Mouse (Mus musculus) layer of hippocampus, adult 2 months (tissue): ENCODE measurements around the gene Ift46. TPM values are rescaled to one million over a fixed set of nuclear protein-coding genes. Genes with fewer than 3 reads are reported as not detected.
A peak's percentile ranks its signal among the peaks of the same experiment; 100 is the strongest.
"Not testable (repeated sequence)": the region's sequence is repeated elsewhere in the genome, so short reads cannot be mapped to it uniquely, and the experiment has no call there.

Source experiments
- DNase-seq, 2 experiments: peaks; one replicate each; pipeline ENCODE4 v3.0.0; 2022; ENCODE audit warnings: low spot score in 2 of 2
- H3K27ac ChIP-seq: fragments of 200-600 bp; 2 replicates; pipeline ENCODE4 v1.8.1; 2022
- H3K4me3 ChIP-seq: fragments of 200-600 bp; 2 replicates; pipeline ENCODE4 v1.8.1; 2022; ENCODE audit warnings: mild to moderate bottlenecking
- CTCF ChIP-seq: fragments of 200-600 bp; conservative IDR thresholded peaks from 2 replicates; pipeline ENCODE4 v1.8.1; 2022; ENCODE audit warnings: antibody characterized with exemption, mild to moderate bottlenecking, moderate library complexity
- total RNA-seq, 2 experiments: library from RNA; stranded (reverse); gene quantifications; 2 replicates each; pipeline ENCODE4 v1.2.3; 2021

Gene Ift46
- total RNA-seq, 2 experiments from 2014 or later, result 73.9 to 84.9 TPM

DNA sequence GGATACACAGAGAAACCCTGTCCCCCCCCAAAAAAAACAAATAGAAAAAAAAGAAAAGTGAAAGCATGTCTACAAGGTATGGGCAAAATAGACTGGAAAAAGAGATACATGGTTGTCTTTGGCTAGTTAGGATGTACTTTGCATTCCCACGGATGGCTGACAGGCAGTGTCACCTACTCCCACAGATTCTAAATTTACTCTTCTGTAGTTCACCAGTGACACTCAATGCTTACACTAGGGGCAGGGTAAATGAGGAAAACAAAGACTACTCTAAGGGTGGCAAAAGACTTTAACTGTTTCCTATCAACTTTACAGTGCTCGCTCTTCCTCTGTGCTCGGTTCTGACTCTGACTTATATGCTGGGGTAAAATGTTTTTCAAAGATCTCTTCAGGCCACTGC, 21.0 kb upstream of the Ift46 start:
- no peak overlapping the region for H3K27ac ChIP-seq
- peak; percentile 22 for TF ChIP-seq CTCF
- H3K4me3 ChIP-seq, result no peak overlapping the region
- DNase-seq, result no peak

DNA sequence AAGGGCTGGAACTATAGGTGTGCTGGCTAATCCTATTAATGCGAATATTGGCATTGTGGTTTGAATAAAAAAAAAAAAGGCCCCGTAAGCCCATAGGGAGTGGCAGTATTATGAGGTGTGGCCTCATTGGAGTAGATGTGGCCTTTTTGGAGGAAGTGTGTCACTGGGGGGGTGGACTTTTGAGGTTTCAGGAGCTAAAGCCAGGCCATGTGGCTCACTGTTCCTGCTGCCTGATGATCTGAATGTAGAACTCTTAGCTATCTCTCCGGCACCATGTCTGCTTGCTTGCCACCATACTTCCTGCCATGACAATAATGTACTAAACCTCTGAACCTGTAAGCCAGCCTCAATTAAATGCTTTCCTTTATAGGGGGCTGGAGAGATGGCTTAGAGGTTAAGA, 20.4 kb upstream of the Ift46 start:
- TF ChIP-seq CTCF, result no peak
- DNase-seq, result no peak
- Histone ChIP-seq H3K27ac (no peak overlapping the region), H3K4me3 (no peak overlapping the region)

DNA sequence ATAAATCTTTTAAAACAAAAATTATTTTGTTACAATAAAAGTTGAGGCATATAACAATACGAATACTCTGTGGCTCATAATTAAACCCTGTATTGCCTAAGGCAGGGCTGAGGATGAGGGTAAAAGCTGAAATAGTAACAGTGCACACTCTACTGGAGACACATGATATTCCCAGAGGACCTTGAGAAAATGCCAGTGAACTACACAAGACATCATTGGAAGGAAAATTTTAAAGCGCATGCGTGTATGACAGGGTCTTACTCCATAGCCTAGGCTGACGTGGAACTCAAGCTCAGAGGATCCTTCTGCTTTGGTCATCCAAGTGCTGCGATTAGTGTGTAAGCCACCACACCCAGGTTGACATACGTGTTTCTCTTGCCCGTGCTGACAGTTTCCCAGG, 19.2 kb upstream of the Ift46 start:
- DNase-seq, result no peak
- Histone ChIP-seq H3K27ac (no peak overlapping the region), H3K4me3 (no peak overlapping the region)
- TF ChIP-seq CTCF, result peak; percentile 69

DNA sequence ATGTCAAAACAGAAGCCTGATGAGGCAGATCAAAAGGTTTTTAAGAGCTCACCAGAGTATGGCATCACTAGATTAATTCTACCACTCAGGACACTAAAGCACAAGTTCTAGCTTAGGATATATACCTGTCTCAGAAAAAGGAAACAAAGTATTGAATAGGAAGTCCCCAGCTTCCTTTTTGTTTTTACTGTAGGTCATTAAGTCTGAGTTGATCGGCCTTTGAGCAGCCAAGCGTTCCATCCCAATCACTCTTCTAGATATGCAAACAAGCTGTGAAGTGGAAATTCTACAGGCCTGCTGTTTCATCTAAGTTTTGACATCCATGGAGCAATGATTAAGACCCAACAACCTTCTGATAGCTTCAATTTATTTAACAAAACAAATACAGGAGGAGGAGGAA, 6.8 kb upstream of the Ift46 start:
- Histone ChIP-seq H3K4me3 (no peak overlapping the region), H3K27ac (no peak overlapping the region)
- TF ChIP-seq CTCF, result no peak
- no peak for DNase-seq

DNA sequence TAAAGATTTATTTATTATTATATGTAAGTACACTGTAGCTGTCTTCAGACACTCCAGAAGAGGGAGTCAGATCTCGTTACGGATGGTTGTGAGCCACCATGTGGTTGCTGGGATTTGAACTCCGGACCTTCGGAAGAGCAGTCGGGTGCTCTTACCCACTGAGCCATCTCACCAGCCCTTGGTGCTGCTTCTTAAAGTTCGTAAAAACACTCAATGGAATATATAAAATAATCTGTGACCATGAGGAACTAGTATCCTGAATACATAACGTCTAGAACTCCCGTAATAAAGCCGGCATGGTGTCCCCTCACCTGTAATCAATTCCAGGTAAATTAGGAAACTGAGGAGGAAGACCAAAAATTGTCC, 304 bp downstream of the Ift46 start:
- peak overlapping the region; percentile 95 for H3K27ac ChIP-seq
- peak overlapping the region; percentile 94 for H3K4me3 ChIP-seq
- peak; percentile 38 for TF ChIP-seq CTCF
- not testable (repeated sequence) for DNase-seq

DNA sequence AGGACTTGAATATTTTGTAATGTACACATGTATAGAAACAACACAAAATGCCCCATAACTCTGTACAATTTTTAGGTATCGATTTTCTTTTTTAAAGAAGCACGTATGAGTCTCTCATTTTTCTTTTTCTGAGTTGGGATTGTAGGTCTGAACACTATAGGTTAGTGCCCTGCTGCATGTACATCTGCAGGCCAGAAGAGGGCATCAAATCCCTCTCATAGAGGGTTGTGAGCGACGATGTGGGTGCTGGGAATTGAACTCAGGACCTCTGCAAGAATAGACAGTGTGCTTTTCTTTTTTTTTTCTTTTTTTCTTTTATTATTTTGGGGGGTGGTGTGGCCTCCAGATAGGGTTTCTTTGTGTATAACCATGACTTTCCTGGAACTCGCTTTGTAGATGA, 3.7 kb downstream of the Ift46 start:
- 0 out of 2 replicates have a peak, but pooled peaks have one; percentile 13 for TF ChIP-seq CTCF
- no peak overlapping the region for H3K27ac ChIP-seq
- no peak overlapping the region for H3K4me3 ChIP-seq
- DNase-seq, result no peak

DNA sequence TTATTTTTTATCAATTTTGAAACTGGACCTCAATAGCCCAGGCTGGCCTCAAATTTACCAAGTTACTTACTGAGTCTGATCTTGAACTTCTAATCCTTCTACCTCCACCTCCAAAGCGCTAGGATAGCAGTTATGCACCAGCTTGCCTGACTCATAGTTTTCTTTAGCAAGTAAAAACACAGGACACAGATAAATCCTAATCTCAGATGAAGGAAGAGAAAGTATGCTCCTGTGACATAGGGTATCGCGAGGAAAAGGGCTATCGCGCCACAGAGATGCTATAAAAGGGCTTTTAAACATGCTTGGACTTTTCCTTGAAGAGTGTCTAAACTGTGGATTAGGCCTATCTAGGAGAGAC, 4.7 kb downstream of the Ift46 start:
- DNase-seq, result no peak
- Histone ChIP-seq H3K4me3 (no peak overlapping the region), H3K27ac (peak overlapping the region; percentile 54)
- TF ChIP-seq CTCF, result no peak

DNA sequence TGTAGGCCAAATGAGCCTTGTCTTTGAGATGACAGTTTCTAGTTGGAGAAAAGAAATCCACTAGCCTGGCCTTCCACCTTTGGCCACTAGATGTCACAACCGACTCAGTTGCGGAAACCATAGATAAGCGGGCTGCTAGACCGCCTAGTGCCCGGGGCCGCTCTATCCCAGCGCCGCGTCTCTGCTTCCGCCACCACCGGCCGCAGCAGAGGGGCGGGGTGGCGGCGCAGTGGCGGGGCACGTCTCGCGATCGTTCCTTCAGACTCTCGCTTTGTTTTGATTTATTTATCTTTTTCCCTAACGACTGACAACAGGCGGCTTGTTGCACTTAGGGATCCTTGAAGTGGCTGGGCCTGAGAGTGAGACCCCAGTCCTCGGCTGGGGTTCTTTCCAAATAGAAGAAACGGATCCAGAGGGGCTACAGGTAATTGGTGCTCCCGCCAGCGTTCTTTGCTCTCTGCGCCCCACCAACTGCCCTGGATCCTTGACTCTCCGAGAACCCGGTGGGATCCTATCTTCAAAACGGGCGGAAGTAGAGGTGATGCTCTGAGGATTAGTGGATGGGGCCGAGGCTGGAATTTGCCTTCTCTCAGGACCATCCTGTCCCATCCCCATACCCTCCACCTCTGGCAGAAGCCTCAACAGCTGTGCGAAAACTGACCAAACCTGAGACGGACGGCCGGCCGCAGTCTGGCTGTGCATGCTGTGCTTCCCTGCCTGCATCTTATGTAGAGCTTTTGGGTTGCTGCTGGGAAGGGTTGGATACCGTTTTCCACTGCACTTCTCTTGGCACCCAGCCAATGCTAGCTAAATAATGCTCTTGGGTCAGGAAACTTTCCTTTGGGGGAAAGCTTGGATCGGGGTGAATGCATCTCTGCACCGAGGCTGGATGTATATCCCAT, 5.3 kb downstream of the Ift46 start:
- H3K27ac ChIP-seq, result peak overlapping the region; percentile 90
- TF ChIP-seq CTCF, result peak; percentile 98; the same call in 1 of the 2 replicates
- peak; percentile 90 to 93 for DNase-seq
- peak overlapping the region; percentile 94 for H3K4me3 ChIP-seq

DNA sequence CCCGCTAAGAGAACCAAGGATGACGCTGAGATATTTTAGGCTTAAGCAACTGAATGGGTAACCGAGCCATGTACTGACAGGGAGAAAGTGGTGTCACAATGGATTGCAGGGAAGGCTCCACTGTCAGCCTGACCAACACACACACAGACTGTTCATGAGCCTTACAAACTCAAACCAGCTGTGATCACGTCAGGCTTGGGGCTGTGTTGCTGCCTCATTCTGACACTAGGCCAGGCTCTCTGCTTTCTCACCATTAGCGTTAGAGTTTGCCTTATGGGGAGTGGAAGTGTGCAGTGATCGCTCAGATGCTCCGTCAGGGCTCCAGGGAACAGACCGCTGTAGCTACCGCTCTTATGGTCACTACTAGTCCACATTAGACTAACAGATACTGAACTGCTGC, 25.1 kb downstream of the Ift46 start:
- DNase-seq, result no peak
- Histone ChIP-seq H3K27ac (no peak overlapping the region), H3K4me3 (no peak overlapping the region)
- no peak for TF ChIP-seq CTCF

DNA sequence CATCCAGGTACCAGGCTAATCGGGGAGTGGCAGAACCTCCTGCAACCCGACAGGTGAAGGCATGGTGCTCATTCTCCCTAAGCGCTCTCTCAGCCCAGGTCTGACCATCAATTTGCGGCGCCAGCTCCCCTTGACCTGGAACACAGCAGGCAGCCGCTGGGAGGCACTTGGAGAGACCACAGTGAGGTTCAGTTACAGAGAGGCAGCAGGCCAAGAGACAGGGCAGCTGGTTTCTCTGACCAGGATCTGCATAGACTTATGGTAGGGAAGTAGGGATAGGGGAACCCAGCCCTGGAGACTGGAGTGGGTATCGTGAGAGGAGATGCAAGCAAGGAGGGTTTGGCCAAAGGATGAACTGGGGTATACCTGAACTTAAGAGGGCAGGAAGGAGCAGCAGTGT, 30.6 kb downstream of the Ift46 start:
- Histone ChIP-seq H3K27ac (peak overlapping the region; percentile 79), H3K4me3 (peak overlapping the region; percentile 80)
- no peak for TF ChIP-seq CTCF

DNA sequence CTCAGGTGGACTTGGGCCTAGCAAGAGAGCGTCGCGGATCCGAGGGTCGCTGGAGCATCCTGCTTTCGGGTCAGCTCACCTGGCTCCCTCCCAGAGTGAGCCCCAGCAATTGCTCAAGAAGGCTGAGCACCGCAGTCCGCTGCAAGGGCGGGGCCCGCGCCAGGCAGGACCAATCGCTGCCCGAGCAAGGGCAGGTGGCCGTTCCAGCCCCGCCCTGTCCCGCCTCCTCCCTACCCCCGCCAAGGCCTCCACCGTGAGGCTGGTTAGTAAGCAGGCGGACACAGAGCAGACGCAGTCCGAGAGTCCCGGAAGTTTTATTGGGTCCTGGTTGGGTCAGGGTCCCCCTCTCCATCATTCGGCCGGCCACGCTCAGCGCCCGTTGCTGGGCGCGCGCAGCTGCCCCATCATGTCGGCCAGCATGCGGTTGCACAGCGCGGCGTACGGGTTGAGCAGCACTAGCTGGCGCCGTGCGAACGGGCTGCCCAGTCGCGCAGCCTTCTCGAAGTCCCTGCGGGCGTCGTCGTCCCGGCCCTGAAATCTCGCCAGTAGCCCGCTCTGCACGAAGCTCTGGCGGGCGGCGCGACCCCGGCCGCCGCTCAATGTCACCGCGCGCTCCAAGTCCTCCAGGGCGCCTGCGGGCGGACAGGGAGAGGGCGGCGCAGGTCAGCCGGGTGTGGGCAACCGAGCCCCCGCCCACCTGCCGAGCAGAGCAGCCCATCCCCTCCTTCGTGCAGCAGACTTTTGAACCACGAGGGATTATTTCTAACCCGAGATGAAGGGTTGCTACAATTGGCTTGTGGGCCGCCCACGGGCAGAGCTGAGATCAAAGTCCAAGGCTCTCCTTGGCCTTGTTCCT, 31.6 kb downstream of the Ift46 start, which contains the start of gene Tmem25:
Tmem25 (minus strand) TSS at position 206 of the 856 bp plus-strand sequence.
- peak within 1 kb of the TSS; percentile 79 for H3K27ac ChIP-seq
- no peak for TF ChIP-seq CTCF
- H3K4me3 ChIP-seq, result peak within 1 kb of the TSS; percentile 80
- peak; percentile 87 to 92 for DNase-seq

More for the DNA sequence above, 30.6 kb downstream of the Ift46 start:
- DNase-seq, result no peak

DNA sequence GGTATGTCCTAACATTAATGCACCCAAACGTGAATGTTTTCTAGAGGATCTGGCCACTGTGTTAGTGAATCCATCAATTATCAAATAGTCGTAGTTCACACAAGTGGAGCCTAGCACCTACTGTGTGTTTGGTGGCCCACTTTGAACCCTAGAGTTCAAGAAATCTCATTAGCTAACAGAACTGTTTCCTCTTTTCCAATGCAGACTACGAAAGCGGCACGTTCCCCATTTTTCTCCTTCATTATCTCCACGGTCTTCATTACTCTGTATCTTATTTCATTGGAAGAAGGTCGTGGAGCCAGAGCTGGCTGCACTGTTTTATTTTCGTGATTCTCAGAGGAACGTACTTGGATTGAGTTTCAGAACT, 32.2 kb downstream of the Ift46 start:
- H3K27ac ChIP-seq, result peak overlapping the region; percentile 79
- no peak for DNase-seq
- TF ChIP-seq CTCF, result no peak

DNA sequence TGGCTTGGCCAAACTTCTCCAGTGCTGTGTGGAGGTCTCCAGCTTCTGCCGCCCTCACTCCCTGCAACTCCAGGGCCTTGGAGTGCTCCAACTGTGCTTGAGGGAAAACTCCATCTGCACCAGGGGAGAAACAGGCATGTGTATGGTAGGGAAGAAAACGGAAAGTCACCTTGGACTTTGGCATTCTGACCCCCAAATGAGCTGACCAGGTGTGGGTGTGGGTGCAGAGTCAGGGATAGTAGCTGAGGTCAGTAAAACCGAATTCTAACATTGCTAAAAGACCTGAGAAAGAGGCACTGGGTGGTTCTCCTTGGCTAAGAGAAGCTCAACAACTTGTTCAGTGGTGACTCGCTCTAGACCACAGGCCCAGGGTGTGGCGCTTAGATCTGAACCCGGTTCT, 34.0 kb downstream of the Ift46 start:
- Histone ChIP-seq H3K27ac (no peak overlapping the region), H3K4me3 (no peak overlapping the region)
- DNase-seq, result no peak
- TF ChIP-seq CTCF, result no peak

More for the DNA sequence above, 32.2 kb downstream of the Ift46 start:
- peak overlapping the region; percentile 80 for H3K4me3 ChIP-seq
